In the genomic region with DNA sequence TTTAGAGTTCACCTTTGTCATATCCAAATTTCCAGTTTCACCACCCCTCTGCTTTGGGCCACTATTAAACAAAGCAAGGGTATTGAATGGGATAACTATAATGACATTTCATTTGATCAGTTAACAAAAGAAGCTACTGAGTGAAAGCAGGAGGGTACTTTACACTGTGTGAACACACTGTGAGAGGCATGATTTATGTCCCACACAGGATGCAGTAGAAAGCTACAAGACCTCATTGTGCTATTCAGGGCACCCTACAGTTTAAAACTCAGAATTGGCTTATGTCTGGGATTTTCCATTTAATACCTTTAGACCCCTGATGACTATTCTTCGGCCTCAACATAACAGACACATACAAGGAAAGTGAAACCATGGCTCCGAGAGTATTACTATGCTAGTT, we compare ENCODE assay signal across 24 mouse cellular contexts. TPM values are rescaled to one million over a fixed set of nuclear protein-coding genes. Genes with fewer than 3 reads are reported as not detected.
"Had no signal": no experiment of that assay in that cellular context is flagged by ENCODE, and none has a peak within 500 bp of the region (broad histone marks: within the 10 kb centered on the region; RNA-seq: fewer than 3 reads in every experiment).

No protein-coding gene starts in this region.

- H3K27me3 ChIP-seq: liver, embryonic 12.5 days; lung, embryonic 15.5 days; megakaryocyte, embryonic 14.5 days; midbrain, embryonic 13.5 days; midbrain, embryonic 15.5 days; neural tube, embryonic 13.5 days had no signal

- H3K9me3 ChIP-seq: liver, embryonic 12.5 days; lung, embryonic 15.5 days; megakaryocyte, embryonic 14.5 days; midbrain, embryonic 13.5 days; midbrain, embryonic 15.5 days; neural tube, embryonic 13.5 days had no signal

- ATAC-seq: liver, embryonic 12.5 days; lung, postnatal 0 days; midbrain, embryonic 13.5 days; midbrain, embryonic 15.5 days had no signal

- H3K27ac ChIP-seq: liver, embryonic 12.5 days; liver, embryonic 14.5 days; lung, embryonic 15.5 days; macrophage; midbrain, embryonic 13.5 days; midbrain, embryonic 15.5 days; neural tube, embryonic 13.5 days had no signal

- H3K36me3 ChIP-seq: liver, embryonic 12.5 days; lung, embryonic 15.5 days; midbrain, embryonic 13.5 days; midbrain, embryonic 15.5 days; neural tube, embryonic 13.5 days had no signal

- H3K9ac ChIP-seq: liver, embryonic 12.5 days; liver, embryonic 14.5 days; lung, embryonic 15.5 days; midbrain, embryonic 13.5 days; midbrain, embryonic 15.5 days; neural tube, embryonic 13.5 days had no signal

- H3K4me2 ChIP-seq: liver, embryonic 12.5 days; lung, embryonic 15.5 days; midbrain, embryonic 11.5 days; midbrain, embryonic 13.5 days; midbrain, embryonic 15.5 days; neural tube, embryonic 13.5 days had no signal

- H3K4me3 ChIP-seq: liver, embryonic 12.5 days; lung, embryonic 15.5 days; megakaryocyte, embryonic 14.5 days; midbrain, embryonic 13.5 days; midbrain, embryonic 15.5 days; neural tube, embryonic 13.5 days had no signal

- DNase-seq: liver; lung, adult 2 months; lung, postnatal 14 days; lung, postnatal 36 days; retina, postnatal 1 day; right cerebral cortex, adult 18-20 months; right cerebral cortex, postnatal 25 days; right cerebral cortex, postnatal 4 days; spleen, adult 18-20 months; thymus, postnatal 36 days had no signal

RNA-seq across cellular contexts. Expression of gene Rag2, which starts 1.5 kb away (rescaled TPM):
- total RNA-seq: midbrain, postnatal 0 days; monocyte, adult 5-6 weeks had no signal
- polyA plus RNA-seq: lung, adult 2 months; macrophage; midbrain, embryonic 13.5 days; midbrain, embryonic 15.5 days; midbrain, postnatal 0 days; small intestine, adult 2 months; stomach, embryonic 14.5 days had no signal

RNA-seq across cellular contexts. Expression of gene Rag1, which starts 26.3 kb away (rescaled TPM):
- polyA plus RNA-seq: macrophage; small intestine, adult 2 months had no signal
